Mouse (Mus musculus): ENCODE measurements around the gene Srsy. TPM values are rescaled to one million over a fixed set of nuclear protein-coding genes. Genes with fewer than 3 reads are reported as not detected.
"Not testable (repeated sequence)": the region's sequence is repeated elsewhere in the genome, so short reads cannot be mapped to it uniquely, and the experiment has no call there.

Gene Srsy
- not detected in 2 replicates for polyA plus RNA-seq (2015; fragmentation: Nextera tagmentation; extraction: Ambion mirVana)

DNA sequence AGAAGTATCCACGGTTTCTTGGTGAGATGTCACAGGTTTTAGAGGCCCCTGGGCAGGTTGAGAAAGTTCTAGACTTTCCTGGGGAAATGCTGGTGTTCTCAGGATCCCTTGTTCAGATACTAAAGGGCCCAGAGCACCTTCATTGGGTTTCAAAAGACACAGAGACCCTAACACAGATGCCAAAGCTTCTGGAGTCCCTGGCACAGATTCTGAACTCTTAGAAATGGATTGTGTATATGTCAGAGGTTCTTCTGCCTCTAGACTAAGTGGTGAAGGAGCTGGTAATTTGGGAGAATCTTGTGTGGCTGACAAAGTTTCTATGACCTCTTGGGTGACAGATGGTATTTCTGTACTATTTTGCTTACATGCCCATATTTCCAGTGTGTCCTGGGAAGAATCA lies at the start of gene Srsy:
TSS of gene Srsy (minus strand) at position 101 of the 400 bp plus-strand sequence.
- not testable (repeated sequence) for H3K4me3 ChIP-seq; H3K9me3 ChIP-seq; H3K27me3 ChIP-seq; H3K4me1 ChIP-seq (replicated peaks); H3K36me3 ChIP-seq; H3K27ac ChIP-seq; ATAC-seq (ENCODE audit: low FRiP score); H3K9ac ChIP-seq; H3K4me2 ChIP-seq
- WGBS: no CpG with 5 or more reads among the region's 1 CpGs

Other genes starting within 250 kb of the Srsy start
- not detected in 2 replicates for gene Gm21904, start 91.1 kb downstream of the Srsy start, polyA plus RNA-seq (2015; fragmentation: Nextera tagmentation; extraction: Ambion mirVana)
- gene Gm20772, start 62.6 kb downstream of the Srsy start, polyA plus RNA-seq (2015; fragmentation: Nextera tagmentation; extraction: Ambion mirVana): not detected in 2 replicates
- gene Gm20831, start 62.6 kb downstream of the Srsy start, polyA plus RNA-seq (2015; fragmentation: Nextera tagmentation; extraction: Ambion mirVana): not detected in 2 replicates
- gene Gm21764, start 124.5 kb upstream of the Srsy start, polyA plus RNA-seq (2015; fragmentation: Nextera tagmentation; extraction: Ambion mirVana): not detected in 2 replicates
- not detected in 2 replicates for gene Ssty1, start 151.8 kb upstream of the Srsy start, polyA plus RNA-seq (2015; fragmentation: Nextera tagmentation; extraction: Ambion mirVana)

Measured in hindbrain, embryonic 13.5 days (tissue).